Mouse (Mus musculus): ENCODE results near the gene Polr3h.

Polr3h gene

DNA sequence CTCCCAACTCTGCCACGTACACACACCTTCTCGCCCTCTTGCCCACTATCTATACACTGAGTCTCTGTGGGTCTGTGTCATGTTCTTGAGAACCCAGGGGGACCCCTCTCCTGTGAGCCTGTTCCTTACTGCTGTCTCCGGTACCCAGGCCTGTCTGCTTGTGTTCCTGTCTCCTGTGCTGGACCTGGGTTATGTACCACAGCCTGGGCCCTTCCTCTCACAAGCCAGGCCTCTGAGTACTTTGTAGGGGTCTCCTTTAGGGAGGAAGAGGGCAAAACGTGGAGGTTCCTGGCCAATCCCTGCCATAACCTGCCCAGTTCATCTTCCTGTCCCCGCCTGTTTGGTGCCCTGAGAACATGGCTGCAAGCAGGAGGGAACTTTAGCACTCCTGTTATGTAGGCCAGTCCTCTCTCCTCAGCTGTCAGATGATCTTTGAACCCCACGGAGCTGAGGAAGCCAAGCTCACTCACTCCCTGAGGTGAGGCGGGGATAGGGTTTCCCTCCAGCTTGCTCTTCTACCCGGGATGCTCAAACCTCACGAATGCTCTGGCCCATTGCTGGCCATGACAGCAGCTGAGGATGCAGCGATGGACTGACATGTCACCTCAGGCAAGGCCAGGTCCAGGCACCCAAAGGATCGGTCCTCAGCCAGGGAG, 23.6 kb upstream of the Polr3h start:
- no peak for DNase-seq (ENCODE audit: low spot score in 2 of 2)

DNA sequence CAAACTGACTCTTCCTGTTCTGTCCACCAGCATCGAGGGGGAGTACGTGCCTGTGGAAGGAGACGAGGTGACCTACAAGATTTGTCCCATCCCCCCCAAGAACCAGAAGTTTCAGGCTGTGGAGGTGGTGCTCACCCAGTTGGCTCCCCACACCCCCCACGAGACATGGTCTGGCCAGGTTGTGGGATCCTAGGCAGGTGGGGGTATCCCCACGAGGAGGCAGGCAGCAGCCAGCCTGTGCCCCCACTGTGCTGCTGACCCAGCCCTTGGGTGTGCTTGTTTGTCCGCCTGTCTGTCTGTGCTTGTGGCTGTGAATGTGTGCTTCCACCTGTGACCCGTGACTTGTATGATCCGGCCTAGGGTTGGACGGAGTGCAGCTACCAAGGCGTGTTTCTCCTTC, 23.0 kb upstream of the Polr3h start:
- DNase-seq (ENCODE audit: low spot score in 2 of 2) = no peak

DNA sequence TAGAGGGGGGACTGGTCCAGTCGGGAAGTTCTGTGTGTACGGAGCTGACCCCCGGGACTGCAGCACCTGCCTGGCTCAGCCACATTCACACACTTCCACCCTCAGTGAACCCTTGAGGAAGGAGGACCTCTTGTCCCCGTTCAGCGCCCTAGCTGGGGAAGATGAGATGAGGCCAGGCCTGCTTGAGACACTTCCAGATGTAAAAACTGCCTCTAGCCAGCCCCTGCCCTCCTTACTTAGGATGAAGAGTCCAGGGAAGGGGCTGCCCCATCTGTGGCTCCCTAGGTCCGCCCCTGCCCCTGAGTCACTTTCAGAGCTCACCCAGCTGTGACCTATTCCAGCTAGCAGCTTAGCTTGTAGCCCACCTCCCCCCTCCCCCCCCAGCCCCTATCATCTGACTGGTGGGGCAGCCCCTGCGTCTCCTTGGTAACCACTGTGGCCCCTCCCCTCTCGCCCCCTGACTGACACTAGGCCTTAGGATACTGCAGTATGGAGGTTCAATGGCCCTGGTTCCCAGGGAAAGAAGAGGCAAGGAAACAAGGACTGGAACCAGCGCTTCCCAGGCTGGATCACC, 17.2 kb upstream of the Polr3h start:
- no peak for DNase-seq (ENCODE audit: low spot score in 2 of 2)

DNA sequence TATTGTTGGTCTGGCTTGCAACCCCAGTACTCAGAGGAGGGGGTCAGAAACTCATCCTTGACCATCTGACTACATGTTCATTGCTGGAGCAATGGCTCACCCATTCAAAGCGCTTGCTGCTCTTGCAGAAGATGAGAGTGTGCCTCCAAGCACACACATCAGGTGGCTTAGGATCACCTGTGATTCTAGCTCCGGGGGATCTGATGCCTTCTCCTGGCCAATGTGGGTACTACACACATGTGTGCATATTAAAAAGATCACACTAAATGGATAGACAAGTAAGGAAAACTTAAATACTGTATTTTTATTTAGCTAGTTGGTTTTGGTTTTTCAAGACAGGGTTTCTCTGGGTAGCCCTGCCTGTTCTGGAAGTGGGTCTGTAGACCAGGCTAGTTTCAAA, 15.0 kb upstream of the Polr3h start:
- DNase-seq (ENCODE audit: low spot score in 2 of 2) = no peak

DNA sequence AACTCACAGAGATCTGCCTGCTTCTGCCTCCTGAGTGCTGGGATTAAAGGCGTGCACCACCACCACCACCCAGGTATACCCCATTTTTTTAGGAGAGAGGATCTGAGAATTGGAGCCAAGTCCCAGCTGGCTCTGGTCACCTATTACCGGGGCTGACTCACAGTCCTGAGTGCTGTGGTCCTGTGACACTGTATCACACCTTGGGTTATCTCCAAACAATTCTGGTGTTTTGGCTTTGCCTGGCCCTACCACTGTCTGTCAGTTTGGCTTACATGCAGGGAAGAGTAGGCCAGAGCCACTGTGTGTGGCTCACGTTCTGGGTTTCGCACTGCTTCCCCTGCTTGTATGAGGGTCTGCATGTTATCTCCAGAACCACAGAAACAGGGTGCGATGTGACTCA, 14.2 kb upstream of the Polr3h start:
- no peak for DNase-seq (ENCODE audit: low spot score in 2 of 2)

DNA sequence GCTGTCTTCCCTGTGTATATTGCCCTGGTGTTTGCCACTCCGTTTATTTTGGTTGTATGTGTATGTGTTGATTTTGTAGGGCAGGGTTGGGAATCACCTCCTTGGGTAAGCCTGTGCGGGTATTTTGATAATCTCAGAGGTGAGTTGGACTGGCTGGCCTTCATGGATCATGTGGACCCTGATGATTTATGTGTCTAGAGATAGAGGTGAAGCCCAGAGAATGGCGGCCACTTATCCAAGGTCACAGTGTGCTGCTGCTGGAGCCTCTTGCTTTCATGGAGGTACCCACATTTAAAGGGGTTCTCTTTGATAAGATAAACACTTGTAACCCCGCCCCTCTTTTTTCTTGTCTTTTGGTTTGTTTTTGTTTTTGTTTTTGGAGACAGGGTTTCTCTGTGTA, 13.7 kb upstream of the Polr3h start:
- DNase-seq (ENCODE audit: low spot score in 2 of 2) = no peak

DNA sequence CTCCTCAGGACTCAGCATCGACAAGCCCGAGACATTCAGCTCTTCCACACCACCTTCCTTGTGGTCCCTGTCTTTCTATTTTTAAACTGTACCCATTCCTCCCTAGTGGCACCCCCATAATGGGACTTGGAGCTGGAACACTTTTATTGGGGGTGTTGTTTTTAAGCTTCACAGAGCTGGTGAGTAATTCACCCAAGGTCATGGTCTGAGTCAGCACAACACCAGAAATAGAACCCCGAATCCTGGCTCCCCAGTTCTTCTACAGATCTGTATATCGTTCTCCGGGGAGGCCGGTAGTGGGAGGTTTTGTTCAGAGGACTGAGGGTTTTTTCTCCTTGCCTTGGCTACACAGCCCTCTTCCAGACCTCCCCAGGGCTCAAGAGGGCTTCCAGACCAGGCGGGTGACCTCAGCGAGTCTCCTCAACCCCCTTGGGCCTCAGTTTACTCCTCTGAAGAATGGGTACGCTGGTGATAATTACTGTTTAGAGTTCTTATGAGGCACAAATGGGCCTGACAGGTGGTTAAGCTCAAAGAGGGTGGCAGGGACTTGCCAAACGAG, 13.2 kb upstream of the Polr3h start:
- DNase-seq (ENCODE audit: low spot score in 2 of 2) = no peak

DNA sequence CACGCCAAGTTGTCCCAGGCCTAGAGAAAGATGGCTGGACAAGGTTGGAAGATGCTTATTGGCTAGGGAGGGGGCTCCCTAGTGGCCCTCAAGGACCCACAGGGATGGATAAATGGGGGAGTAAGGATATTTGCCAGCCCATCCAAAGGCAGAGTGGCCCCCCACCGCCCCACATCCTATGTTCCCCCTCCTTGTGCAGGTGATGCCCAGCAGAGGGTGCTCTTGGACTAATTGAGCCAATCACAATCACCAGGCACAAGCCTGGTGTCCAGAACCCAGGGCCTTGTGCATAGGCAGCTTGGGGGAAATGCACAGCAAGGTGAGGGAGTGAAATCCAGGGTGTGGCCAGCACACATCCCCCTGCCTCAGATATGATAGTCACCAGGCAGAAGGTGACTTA, 12.2 kb upstream of the Polr3h start:
- no peak for DNase-seq (ENCODE audit: low spot score in 2 of 2)

DNA sequence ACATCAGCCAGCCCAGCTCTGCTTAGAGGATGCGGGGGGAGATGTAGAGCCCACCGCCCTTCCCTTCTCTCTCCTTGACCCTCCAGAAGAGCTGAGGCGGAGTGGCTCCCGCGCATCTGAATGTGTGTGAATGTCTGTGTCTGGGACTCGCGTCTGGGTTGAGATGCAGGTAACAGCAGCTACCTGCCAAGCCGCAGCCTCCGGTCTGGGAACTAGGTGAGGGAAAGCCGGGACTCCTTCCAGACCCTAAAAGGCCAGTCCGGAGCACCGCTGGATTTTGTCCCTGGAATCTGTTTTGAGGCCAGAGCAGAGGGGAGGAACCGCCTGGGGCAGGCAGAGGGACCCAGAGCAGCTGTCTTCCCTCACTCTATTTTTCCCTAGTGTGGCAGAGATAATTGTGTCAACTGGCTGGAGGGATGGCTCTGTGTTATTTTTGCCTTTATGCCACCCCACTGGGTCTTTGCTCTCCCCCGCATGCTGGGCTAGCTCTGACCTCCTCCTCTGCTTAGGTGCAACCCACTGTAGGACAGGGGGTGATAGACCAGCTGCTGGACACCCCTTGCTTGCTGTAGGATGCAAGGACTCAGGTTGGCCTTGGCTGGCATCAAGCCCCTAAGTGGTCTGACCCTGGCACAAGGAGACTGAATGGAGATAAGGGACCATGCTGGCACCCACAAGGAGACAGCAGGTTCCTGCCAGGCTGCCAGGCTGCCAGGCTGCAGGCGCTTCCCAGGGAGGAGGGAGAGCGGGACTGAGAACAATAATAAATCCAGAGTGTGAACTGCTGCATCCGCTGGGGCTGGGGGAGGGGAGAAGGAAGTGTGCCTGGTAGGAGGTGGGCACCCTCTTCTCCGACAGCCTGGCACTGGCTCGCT, 11.3 kb upstream of the Polr3h start:
- DNase-seq (ENCODE audit: low spot score in 2 of 2) = peak; percentile 66 to 67

DNA sequence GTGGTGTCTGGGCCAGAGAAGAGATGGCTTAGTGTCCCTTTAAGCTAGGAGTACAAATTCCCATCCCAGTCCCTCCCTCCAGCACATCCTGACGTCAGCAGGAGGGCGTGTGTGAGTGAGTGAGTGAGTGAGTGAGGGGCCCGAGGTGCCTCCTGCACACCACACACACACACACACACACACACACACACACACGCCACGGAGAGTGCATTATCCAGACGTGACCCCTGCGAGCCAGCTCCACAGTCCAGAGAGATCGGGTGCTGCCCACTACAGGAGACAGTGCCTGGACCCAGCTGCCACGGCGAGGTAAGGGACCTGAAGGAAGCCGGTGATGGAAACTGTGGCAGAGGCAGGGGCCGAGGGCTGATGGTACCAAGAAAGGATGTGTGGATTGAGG, 10.6 kb upstream of the Polr3h start, which contains the start of gene Csdc2:
TSS of gene Csdc2 (plus strand) at position 81 of the 400 bp plus-strand sequence.
- DNase-seq (ENCODE audit: low spot score in 2 of 2) = peak; percentile 33 to 49

DNA sequence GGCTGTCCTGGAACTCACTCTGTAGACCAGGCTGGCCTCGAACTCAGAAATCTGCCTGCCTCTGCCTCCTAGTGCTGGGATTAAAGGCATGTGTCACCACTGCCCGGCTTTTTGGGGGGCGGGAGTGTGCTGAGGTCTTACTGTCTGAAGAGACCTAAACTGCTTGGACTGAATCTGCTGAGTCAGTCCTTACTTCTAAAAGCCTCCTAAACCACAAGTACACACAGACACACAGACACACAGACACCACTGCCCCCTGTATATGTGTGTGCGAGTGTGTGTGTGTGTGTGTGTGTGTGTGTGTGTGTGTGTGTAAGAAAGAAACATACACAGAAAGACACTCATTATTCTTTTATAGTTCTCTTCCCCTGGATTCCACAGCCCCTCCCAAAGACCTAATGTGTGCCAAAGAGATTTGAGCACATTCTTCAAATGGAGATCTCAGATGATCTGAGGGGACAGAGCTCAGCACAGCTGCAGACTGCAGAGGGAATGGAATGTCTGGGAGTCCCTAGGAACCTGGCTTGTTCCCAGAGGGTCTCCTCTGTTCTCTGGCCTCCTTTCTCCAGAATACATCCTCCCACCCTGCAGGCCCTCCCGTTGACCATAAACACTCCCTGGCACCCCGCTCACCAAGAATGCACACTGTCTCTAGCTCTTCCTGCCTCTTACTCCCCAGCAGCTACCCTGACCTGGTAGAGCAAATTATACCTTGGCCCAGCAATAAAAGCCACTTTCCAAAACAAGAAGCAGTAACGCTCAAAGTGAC, 10.0 kb upstream of the Polr3h start:
- no peak for DNase-seq (ENCODE audit: low spot score in 2 of 2)

DNA sequence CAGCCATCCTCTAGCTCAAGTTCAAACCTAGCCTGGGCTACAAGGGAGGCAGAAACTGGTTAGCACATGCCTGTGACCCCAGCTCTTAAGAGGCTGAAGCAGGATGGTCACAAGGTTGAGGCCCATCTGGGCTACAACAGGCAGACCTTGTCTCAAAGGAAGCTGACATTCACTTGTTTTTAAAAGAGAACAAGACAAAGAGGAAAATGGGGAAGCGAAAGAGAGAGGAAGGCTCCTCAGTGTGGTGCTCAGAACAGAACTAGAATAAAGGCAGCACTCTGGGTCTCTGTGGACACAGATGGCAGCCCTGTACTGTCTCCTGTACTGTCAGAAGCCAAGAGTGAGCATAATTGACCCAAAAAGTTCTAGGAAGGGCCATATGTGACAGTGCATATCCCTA, 7.9 kb upstream of the Polr3h start:
- DNase-seq (ENCODE audit: low spot score in 2 of 2) = no peak

DNA sequence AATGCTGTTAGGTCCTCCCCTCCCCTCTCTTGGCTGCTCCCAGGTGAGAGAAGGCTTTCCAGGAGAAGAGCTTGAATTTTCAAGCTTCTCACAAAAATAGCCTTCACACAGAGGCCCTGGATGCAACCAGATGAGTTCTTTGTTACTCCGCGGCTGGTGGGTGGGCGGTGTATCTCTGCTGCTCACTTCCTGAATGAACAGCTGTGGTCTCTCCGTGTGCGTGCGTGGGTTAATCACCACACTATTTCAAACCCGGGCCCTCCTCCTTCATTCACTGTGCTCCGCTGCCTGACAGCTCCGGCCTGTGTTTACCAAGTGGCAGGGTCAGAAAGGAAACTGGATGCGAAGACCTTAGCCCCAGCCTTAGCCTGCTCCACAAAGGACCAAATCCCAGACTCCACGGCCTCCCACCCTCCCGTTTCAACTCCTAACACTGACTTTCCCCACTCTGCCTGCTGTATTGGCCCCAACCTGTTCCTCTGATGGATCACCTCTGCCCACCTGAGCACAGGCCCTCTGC, 7.0 kb upstream of the Polr3h start:
- no peak for DNase-seq (ENCODE audit: low spot score in 2 of 2)

DNA sequence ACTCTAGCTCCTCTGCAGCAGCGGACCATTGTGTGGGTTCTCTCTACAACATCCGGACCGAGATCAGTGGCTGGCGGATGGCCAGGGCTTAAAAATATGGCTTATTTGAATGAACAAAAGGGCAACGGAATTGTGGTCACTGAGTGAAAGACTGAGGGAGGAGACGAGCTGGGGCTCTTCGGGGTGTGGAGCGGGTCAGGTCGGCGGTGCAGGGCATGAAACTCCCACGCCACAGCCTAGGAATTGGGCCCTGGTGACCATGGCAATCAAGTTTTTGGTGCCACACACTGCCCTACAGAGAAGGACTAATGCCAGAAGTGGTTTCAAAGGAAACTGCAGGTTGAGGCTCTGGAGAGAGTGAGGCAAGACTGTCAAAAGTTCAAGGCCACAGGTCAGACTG, 2.2 kb upstream of the Polr3h start:
- DNase-seq (ENCODE audit: low spot score in 2 of 2) = peak in 1 of 2 experiments; percentile 25

DNA sequence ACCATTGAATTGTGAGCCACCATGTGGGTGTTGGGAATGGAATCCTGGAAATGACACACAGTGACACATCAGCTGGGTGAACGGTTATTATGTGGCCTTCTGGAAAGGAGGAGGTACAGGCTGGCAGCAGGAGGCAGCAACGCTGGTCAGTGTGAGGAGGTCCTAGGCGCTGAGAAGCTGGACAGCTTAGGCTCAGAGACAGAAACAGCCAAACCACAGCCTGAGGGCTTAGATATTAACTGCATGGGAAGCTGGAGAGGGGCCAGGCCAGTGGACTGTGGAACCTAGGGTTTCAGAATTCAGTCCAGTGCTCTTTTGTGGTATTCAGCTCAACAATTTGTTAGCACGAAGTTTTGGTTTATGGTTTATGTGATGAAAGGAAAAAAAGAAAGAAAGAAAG, 1.7 kb upstream of the Polr3h start:
- DNase-seq (ENCODE audit: low spot score in 2 of 2) = no peak

DNA sequence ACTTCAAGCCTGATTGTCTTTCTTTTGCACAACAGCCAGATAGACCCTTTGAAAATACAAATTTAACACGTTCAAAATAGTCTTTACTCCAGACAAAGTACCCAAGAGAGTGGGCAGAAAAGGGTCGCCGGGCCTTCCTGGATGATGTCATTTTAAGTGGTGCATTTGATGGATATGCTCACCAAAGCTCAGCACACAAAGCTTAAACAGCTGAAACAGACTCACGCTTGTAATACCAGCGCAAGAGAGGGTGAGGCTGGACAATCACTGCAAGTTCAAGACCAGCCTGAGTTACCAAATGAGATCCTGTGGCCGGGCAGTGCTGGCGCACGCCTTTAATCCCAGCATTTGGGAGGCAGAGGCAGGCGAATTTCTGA, 394 bp upstream of the Polr3h start:
- DNase-seq (ENCODE audit: low spot score in 2 of 2) = no peak

DNA sequence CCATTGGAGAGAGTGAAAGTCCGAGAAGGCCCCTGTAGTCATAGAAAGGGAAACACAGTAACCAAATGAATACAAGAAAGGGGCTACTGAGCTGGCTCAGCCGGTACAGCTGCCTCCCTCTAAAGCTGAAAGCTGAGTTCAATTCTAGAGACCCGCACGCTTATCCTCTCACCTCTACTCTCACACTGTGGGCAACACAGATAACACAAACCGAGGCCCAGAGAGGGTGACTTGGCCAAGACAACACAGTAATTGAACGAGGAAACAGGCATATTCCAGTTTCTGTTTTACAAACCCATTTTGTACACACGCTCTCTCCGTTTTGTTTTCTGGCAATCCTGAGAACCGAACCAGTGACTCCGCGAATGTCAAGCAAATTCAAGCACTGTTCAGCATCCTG, 1.1 kb downstream of the Polr3h start:
- DNase-seq (ENCODE audit: low spot score in 2 of 2) = no peak

DNA sequence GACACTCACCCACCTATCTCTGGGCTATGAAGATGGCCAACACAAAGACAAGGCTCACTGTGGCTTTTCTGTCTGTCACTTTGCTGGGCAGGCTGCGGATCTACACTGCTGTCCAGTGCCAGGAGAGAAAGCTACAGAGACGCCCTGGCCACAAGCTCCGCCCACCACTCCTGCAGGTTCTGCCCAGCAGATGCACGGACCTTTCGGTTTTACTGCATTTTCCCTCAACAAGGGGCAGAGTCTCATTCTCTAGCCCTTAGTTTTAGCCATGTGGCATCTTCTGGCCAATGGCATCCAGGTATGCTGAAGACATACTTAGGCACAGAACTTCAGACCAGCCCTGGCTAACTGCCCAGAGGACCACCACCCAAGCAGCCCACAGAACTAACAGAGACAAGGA, 4.8 kb downstream of the Polr3h start:
- DNase-seq (ENCODE audit: low spot score in 2 of 2) = no peak

DNA sequence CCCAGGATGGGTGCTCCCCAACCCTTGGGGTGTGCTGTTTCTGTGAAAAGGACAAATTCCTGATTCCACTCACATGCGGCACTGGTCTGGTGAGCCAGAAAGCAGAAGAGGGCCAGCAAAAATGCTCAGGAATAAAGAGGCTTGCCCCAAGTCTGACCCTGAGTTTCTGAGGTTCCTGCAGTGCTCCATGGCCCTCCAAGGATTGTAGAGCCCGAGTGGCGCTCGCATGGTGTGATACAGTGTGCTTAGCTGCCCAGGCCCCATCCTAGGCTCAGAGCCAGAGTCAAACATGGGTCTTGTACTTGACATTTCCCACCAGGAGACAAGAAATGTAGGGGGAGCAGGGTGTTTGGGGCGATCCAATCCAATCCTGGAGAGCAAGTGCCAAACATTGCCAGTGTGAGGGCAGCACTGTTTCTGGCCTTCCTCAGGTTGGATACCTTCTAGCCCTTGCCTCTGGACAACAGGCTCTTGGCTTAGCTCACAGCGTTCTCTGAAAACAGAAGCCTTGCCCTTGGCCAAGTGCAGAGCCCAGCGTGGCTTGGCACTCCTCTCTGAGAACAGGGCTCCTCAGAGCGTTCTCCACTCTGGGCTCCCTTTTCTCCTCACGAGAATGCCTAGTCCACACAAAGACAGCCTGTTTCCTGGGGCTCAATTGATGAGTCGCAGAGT, 5.4 kb downstream of the Polr3h start:
- no peak for DNase-seq (ENCODE audit: low spot score in 2 of 2)

DNA sequence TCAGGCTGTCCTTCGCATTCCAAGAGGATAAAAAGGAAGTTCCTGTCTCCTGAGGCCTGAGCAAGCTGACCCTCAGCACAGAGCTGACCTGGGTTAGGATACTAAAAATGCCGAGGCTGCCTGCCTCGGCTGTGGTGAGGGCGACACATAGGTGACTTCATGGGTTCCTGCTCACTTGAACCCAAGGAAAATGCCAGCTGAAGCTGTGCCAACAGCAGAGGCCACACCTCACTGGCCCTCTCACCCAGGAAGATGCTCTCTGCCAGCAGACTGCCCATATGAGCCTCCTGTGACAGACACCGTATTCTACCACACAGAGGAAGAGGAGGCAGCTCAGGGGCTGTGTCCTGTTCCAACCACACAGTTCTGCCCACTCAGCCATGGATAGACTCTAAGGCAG, 7.0 kb downstream of the Polr3h start:
- DNase-seq (ENCODE audit: low spot score in 2 of 2) = no peak

All from heart, adult 9 months (tissue).